Mouse (Mus musculus): ENCODE measurements around the gene Cdkal1.

GRCm38 (mm10) chr13:29580009-29580408 is 275.5 kb downstream of the Cdkal1 start:
- TF ChIP-seq POLR2A (IDR thresholded peaks at IDR 0.05; ENCODE audit: borderline replicate concordance, control insufficient read depth, low read depth, low read length) (no peak), CTCF (IDR thresholded peaks at IDR 0.05; ENCODE audit: control insufficient read depth, insufficient read depth, low read length) (no peak)
